Mouse (Mus musculus): Measurements from ENCODE around the gene Mrgprf.

DNA sequence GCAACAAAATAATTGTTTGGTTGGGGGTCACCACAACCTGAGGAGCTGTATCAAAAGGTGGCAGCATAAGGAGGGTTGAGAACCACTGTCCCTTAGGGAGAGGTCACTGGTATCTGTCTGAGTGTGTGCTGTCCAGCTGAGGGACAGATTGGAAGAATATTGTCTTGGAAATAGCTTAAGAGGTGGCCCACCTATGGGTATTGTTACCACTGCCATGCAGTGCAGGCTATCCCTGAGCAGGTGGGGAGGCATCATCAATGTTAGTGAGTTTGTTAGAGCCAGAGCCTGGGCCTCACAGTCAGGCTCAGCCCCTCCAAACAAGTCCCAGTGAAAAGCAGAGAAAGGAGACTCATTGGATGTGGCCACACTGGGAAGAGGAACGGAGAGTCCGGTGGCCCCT is 8.8 kb upstream of the Mrgprf start:
- TF ChIP-seq ZNF384 (IDR thresholded peaks at IDR 0.05; ENCODE audit: low read depth, low read length) (no peak), CHD2 (IDR thresholded peaks at IDR 0.05; ENCODE audit: low read depth, low read length) (no peak), MAFK (IDR thresholded peaks at IDR 0.05; ENCODE audit: insufficient read depth, low read depth, low read length) (no peak)
